Mouse (Mus musculus): ENCODE measurements around the gene Aldh1a1.

GRCm38 (mm10) chr19:20567039-20567438 lies 74.5 kb downstream of the Aldh1a1 start:
- TF ChIP-seq POLR2A (IDR thresholded peaks at IDR 0.05; ENCODE audit: insufficient read length, low read depth) (no peak), MYOD1 (IDR thresholded peaks at IDR 0.05; ENCODE audit: control insufficient read depth in 1 of 3, insufficient read length in 2 of 3, low read depth in 2 of 3) (no peak), POLR2AphosphoS2 (IDR thresholded peaks at IDR 0.05; ENCODE audit: insufficient read length, low read depth) (no peak), USF1 (IDR thresholded peaks at IDR 0.05; ENCODE audit: low read depth) (no peak), TCF12 (IDR thresholded peaks at IDR 0.05; ENCODE audit: insufficient read depth, poor library complexity, severe bottlenecking) (no peak), MYOG (IDR thresholded peaks at IDR 0.05; ENCODE audit: control insufficient read depth in 1 of 3, insufficient read depth in 1 of 3, insufficient read length in 2 of 3, low read depth in 2 of 3) (no peak), E2F4 (IDR thresholded peaks at IDR 0.05; ENCODE audit: insufficient read depth) (no peak)

Data from myocyte (in vitro differentiated cells).